Mouse (Mus musculus): Measurements from ENCODE around the gene F930015N05Rik.

F930015N05Rik gene

GRCm38 (mm10) chr11:64436412-64436727 lies at the start of gene F930015N05Rik:
TSS of gene F930015N05Rik (minus strand) at chr11:64436653.
- no peak for DNase-seq

GRCm38 (mm10) chr11:64481445-64481844 lies 45.0 kb upstream of the F930015N05Rik start:
- DNase-seq = no peak

GRCm38 (mm10) chr11:64473679-64474078 lies 37.2 kb upstream of the F930015N05Rik start:
- no peak for DNase-seq

GRCm38 (mm10) chr11:64470689-64471088 lies 34.2 kb upstream of the F930015N05Rik start:
- DNase-seq = no peak

GRCm38 (mm10) chr11:64468737-64469136 lies 32.3 kb upstream of the F930015N05Rik start:
- DNase-seq = no peak

- DNase-seq = no peak
Measured at GRCm38 (mm10) chr11:64461746-64462145, 25.3 kb upstream of the F930015N05Rik start.

GRCm38 (mm10) chr11:64448586-64449315 lies 12.3 kb upstream of the F930015N05Rik start:
- no peak for DNase-seq

GRCm38 (mm10) chr11:64445227-64445626 lies 8.8 kb upstream of the F930015N05Rik start:
- DNase-seq = no peak

GRCm38 (mm10) chr11:64442701-64443100 lies 6.2 kb upstream of the F930015N05Rik start:
- no peak for DNase-seq

GRCm38 (mm10) chr11:64442119-64442518 lies 5.7 kb upstream of the F930015N05Rik start:
- DNase-seq = no peak

GRCm38 (mm10) chr11:64438909-64439308 lies 2.5 kb upstream of the F930015N05Rik start:
- DNase-seq = no peak

- no peak for DNase-seq
Measured at GRCm38 (mm10) chr11:64437721-64438120, 1.3 kb upstream of the F930015N05Rik start.

- DNase-seq = no peak
Measured at GRCm38 (mm10) chr11:64436791-64437298, 392 bp upstream of the F930015N05Rik start.

GRCm38 (mm10) chr11:64435546-64436411 lies 674 bp downstream of the F930015N05Rik start:
- no peak for DNase-seq

GRCm38 (mm10) chr11:64434611-64435545 lies 1.6 kb downstream of the F930015N05Rik start, which contains the start of gene Hs3st3a1:
TSS of gene Hs3st3a1 (plus strand) at chr11:64435332.
- no peak for DNase-seq

- DNase-seq = no peak
Measured at GRCm38 (mm10) chr11:64418969-64419368, 17.5 kb downstream of the F930015N05Rik start.

GRCm38 (mm10) chr11:64400534-64401093 lies 35.8 kb downstream of the F930015N05Rik start:
- no peak for DNase-seq

GRCm38 (mm10) chr11:64397612-64398011 lies 38.8 kb downstream of the F930015N05Rik start:
- no peak for DNase-seq

- no peak for DNase-seq
Measured at GRCm38 (mm10) chr11:64396949-64397348, 39.5 kb downstream of the F930015N05Rik start.

GRCm38 (mm10) chr11:64396331-64396881 lies 40.0 kb downstream of the F930015N05Rik start:
- DNase-seq = no peak

GRCm38 (mm10) chr11:64386333-64386732 lies 50.1 kb downstream of the F930015N05Rik start:
- DNase-seq = no peak
